Mouse (Mus musculus) erythroblast, embryonic 14.5 days (primary cell): Measurements from ENCODE around the gene Dnm3.

Experiments
- GATA1 ChIP-seq: IDR thresholded peaks from 2 replicates; pipeline ENCODE4 v1.6.1; 2012; ENCODE audit warnings: low read length, inconsistent platforms, mixed read lengths
- TAL1 ChIP-seq: IDR thresholded peaks from 3 replicates; pipeline ENCODE4 v1.6.1; 2012; ENCODE audit warnings: low read length, inconsistent platforms, mixed read lengths

DNA sequence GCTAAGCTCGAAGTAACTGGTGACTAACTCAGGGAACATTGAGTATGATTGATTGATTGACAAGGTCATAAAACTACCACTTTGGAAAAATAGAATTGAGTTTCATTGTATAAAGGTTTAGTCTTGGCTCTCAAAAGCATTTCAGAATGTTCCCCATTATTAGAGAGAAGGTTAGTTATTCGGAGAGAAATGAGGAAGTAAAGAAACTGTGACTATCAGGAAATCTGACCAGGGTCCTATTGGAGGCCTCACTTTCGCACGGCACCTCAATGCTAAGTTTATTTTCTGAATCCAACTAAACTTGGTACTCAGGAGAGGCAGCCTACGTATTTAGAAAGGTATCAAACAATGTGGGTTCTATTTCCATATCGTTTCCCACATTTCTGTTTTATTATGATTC lies 27.8 kb upstream of the Dnm3 start:
- TF ChIP-seq TAL1 (no peak), GATA1 (no peak)
